Mouse (Mus musculus) kidney, embryonic 16.5 days (tissue): ENCODE measurements around the gene Ccnd2. TPM values are rescaled to one million over a fixed set of nuclear protein-coding genes. Genes with fewer than 3 reads are reported as not detected.

Experiments
- ATAC-seq: fragments of 200-750 bp; cut with Nextera tagmentation; 2 replicates; pipeline ENCODE4 v1.8.0; 2017; ENCODE audit warnings: moderate TSS enrichment; ENCODE audit not compliant: low FRiP score, low TSS enrichment
- H3K27ac ChIP-seq: fragments of 300-500 bp; sonication (generic); 2 replicates; pipeline ENCODE4 v1.5.1; 2014; ENCODE audit warnings: low read length
- H3K27me3 ChIP-seq: fragments of 300-500 bp; sonication (generic); 2 replicates; pipeline ENCODE4 v1.6.1; 2014; ENCODE audit warnings: low read length, control low read depth, mixed read lengths; ENCODE audit not compliant: insufficient read depth
- H3K36me3 ChIP-seq: fragments of 300-500 bp; sonication (generic); 2 replicates; pipeline ENCODE4 v1.6.1; 2014; ENCODE audit warnings: low read length, control low read depth, mixed read lengths; ENCODE audit not compliant: insufficient read depth
- H3K4me1 ChIP-seq: fragments of 300-500 bp; sonication (generic); 2 replicates; pipeline ENCODE4 v1.6.1; 2014; ENCODE audit warnings: low read length, control low read depth, mixed read lengths; ENCODE audit not compliant: insufficient read depth
- H3K4me2 ChIP-seq: fragments of 300-500 bp; sonication (generic); replicated peaks from 2 replicates; pipeline ENCODE4 v1.6.1; 2014; ENCODE audit warnings: low read depth, low read length
- H3K4me3 ChIP-seq: fragments of 300-500 bp; sonication (generic); 2 replicates; pipeline ENCODE4 v1.5.1; 2014; ENCODE audit warnings: mild to moderate bottlenecking, low read length
- H3K9ac ChIP-seq: fragments of 300-500 bp; sonication (generic); replicated peaks from 2 replicates; pipeline ENCODE4 v1.6.1; 2014; ENCODE audit warnings: low read length
- H3K9me3 ChIP-seq: fragments of 300-500 bp; sonication (generic); 2 replicates; pipeline ENCODE4 v1.6.1; 2016; ENCODE audit warnings: low read length, control low read depth
- WGBS: fragments of 180-500 bp; shearing (Covaris S2); extraction: QIAGEN DNeasy Blood & Tissue Kit; methylation state at CpG from one replicate; pipeline ENCODE4 v1.1.7; 2014; 5-methylcytosine and 5-hydroxymethylcytosine counted together
- polyA plus RNA-seq: library from polyadenylated mRNA; unstranded; fragments of >200 nt; fragmentation: Nextera tagmentation; extraction: Ambion mirVana; gene quantifications from 2 replicates; pipeline ENCODE4 v1.2.1, GENCODE M21; 2015

Gene Ccnd2
- polyA plus RNA-seq, 1 experiment from 2014 or later = 600 TPM

DNA sequence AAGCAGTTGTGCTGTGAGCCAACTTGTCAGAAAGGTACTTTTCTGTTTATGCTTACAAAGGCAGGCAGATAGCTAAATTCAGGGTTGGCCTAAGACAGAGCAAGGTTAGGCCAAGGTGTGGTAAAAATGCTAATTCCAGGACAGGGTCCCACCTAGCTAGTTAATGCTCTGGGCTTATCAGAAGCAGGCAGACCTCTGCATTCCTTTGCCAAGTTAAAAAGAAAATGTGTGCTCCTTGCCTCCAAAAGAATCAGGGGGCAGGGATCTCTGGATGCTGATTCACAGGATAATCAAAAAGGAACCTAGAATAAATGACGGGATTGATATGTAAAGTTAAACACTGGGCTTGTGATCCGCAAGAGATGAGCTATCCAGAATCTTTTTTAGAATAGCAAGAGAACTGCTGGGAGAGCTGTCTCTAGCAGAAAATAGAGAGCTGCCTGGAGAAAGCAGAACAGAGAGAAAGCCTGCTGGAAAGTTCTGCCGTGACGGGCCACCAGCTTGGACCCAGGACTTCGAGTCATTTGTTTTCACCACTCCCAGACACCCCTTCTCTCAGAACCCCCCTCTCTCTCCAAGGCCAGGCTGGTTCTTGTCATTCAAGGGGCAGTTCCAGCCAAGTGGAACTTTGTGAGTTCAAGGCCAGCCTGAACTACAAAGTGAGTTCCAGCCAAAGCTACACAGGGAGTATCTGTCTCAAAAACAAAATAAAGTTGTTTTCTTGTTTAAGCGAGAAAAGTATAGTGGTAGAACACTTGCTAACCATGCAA is 48.3 kb downstream of the Ccnd2 start:
- Histone ChIP-seq H3K4me2 (no peak overlapping the region), H3K9me3 (peaks cover 6% of the 10 kb centered on the region; the same call in 1 of the 2 replicates), H3K4me3 (no peak overlapping the region), H3K27ac (no peak overlapping the region), H3K4me1 (peaks cover 3% of the 10 kb centered on the region; the same call in 1 of the 2 replicates), H3K9ac (no peak overlapping the region), H3K27me3 (no peaks in the 10 kb centered on the region), H3K36me3 (0 out of 2 replicates have a peak, but pooled peaks cover 5% of the 10 kb centered on the region)
- no peak for ATAC-seq
- WGBS = 94% methylated on average over 6 of the region's 6 CpGs

DNA sequence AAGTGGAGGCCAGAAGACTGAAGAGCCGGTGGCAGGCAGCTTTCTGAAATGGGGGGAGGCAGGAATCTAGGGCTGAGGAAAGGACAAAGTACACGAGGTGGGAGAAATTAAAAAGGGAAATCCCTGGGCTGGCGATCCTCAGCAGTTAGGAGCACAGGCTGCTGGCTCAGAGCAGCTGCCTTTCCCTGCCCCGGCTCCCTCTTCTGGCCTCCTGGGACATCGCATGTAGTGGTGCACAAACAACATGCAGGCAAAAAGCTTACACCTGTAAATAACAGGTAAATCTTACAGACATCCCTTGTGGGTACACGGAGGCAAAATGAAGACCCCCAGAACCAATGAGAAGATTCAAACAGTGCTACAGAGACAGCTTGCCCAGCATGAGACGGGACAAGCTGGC is 57.4 kb downstream of the Ccnd2 start:
- H3K27ac ChIP-seq = no peak overlapping the region
- H3K4me3 ChIP-seq = no peak overlapping the region
- no peak overlapping the region for H3K9ac ChIP-seq
- 62% methylated on average over 7 of the region's 7 CpGs for WGBS
- no peak for ATAC-seq
- H3K36me3 ChIP-seq = peaks cover 15% of the 10 kb centered on the region
- no peaks in the 10 kb centered on the region for H3K27me3 ChIP-seq
- no peaks in the 10 kb centered on the region for H3K9me3 ChIP-seq
- H3K4me1 ChIP-seq = no peaks in the 10 kb centered on the region
- no peak overlapping the region for H3K4me2 ChIP-seq

DNA sequence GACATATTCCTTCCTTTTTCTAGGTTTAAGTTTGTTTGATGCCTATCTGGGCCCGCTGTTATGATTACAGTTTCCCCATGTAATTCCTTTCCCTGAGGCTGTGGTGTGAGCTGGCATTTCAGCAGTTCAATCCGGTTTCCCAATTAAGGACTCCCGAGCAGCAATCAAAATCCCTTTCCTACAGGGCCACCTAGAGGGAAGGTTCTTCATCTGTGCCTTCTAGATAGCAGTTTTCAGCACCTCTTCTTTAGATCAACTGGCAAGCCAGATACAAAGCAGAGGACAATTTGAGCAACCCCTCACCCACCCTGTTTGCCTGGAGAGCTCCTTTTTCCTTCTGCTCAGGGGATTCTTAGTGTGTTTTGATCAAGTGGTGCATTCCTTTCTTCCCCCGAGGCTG is 65.3 kb downstream of the Ccnd2 start:
- ATAC-seq = no peak
- Histone ChIP-seq H3K4me2 (no peak overlapping the region), H3K27me3 (peaks cover 3% of the 10 kb centered on the region; the same call in 1 of the 2 replicates), H3K4me3 (no peak overlapping the region), H3K27ac (no peak overlapping the region), H3K4me1 (no peaks in the 10 kb centered on the region), H3K9ac (no peak overlapping the region), H3K9me3 (no peaks in the 10 kb centered on the region), H3K36me3 (peaks cover 22% of the 10 kb centered on the region)
- WGBS = 63% methylated on average over 4 of the region's 4 CpGs

DNA sequence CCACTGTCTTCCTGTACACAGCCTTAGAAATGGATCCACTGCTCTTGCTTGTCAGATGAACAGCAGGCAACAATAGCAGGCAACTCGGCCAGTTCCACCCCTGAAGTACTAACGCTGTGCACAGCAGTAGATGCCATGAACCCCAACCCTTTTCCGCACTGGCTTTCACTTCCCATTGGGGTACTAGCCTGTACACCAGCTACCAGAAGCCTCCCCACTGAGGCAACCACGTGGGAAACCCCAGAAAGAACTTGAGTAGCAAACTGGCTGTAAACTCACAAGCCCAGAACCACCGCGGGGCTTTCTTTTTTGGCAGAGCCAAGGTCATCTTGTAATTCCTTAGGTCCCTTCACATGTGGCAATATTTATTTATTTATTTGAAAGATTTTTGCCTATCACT is 70.2 kb downstream of the Ccnd2 start:
- 75% methylated on average over 6 of the region's 6 CpGs for WGBS
- no peak overlapping the region for H3K9ac ChIP-seq
- no peak overlapping the region for H3K27ac ChIP-seq
- no peaks in the 10 kb centered on the region for H3K36me3 ChIP-seq
- 0 out of 2 replicates have a peak, but pooled peaks cover 11% of the 10 kb centered on the region for H3K4me1 ChIP-seq
- H3K4me2 ChIP-seq = no peak overlapping the region
- no peaks in the 10 kb centered on the region for H3K9me3 ChIP-seq
- H3K27me3 ChIP-seq = peaks cover 19% of the 10 kb centered on the region
- ATAC-seq = no peak
- no peak overlapping the region for H3K4me3 ChIP-seq

DNA sequence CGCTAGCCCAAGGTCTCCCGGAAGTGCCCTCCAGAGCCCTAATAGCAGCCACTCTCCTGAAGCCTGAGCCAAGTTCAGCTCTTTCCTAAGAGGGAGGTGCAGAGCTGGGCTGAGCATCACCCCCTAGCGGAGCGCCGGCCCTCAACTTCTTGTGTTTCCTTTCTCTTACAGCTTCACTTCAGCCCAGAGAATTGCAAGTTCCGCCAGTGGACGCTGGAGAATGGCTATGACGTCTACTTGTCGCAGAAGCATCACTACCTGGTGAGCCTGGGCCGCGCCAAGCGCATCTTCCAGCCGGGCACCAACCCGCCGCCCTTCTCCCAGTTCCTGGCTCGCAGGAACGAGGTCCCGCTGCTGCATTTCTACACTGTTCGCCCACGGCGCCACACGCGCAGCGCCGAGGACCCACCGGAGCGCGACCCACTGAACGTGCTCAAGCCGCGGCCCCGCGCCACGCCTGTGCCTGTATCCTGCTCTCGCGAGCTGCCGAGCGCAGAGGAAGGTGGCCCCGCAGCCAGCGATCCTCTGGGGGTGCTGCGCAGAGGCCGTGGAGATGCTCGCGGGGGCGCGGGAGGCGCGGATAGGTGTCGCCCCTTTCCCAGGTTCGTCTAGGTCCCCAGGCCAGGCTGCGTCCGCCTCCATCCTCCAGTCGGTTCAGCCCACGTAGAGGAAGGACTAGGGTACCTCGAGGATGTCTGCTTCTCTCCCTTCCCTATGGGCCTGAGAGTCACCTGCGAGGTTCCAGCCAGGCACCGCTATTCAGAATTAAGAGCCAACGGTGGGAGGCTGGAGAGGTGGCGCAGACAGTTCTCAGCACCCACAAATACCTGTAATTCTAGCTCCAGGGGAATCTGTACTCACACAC is 71.9 kb downstream of the Ccnd2 start:
- under 1% methylated on average over 59 of the region's 59 CpGs for WGBS
- Histone ChIP-seq H3K4me1 (0 out of 2 replicates have a peak, but pooled peaks cover 11% of the 10 kb centered on the region), H3K27ac (no peak overlapping the region), H3K36me3 (no peaks in the 10 kb centered on the region), H3K9me3 (no peaks in the 10 kb centered on the region), H3K4me3 (peak overlapping the region; percentile 52), H3K27me3 (peaks cover 19% of the 10 kb centered on the region), H3K9ac (peak overlapping the region; percentile 67), H3K4me2 (peak overlapping the region; percentile 86)
- ATAC-seq = peak; percentile 82

Other genes with a start within 250 kb of the Ccnd2 start
- not detected in 2 replicates for gene Dyrk4, start 230.4 kb downstream of the Ccnd2 start, polyA plus RNA-seq
- 51.5 and 56.8 TPM in 2 replicates for gene Rad51ap1, start 212.6 kb downstream of the Ccnd2 start, polyA plus RNA-seq
- gene D6Wsu163e, start 212.2 kb downstream of the Ccnd2 start, polyA plus RNA-seq = 18.6 and 19.4 TPM in 2 replicates
- 0.04 and 0.05 TPM in 2 replicates for gene Fgf6, start 136.6 kb downstream of the Ccnd2 start, polyA plus RNA-seq
- not detected in 2 replicates for gene Fgf23, start 79.3 kb downstream of the Ccnd2 start, polyA plus RNA-seq
- gene Tigar, start 42.6 kb downstream of the Ccnd2 start, polyA plus RNA-seq = 2.7 and 3.7 TPM in 2 replicates